Mouse (Mus musculus) liver, postnatal 0 days (tissue): ENCODE measurements around the gene Hsd17b12.

Source experiments
- CTCF ChIP-seq: sonication (generic); IDR thresholded peaks from 2 replicates; pipeline ENCODE4 v1.5.1; 2016; ENCODE audit warnings: antibody characterized with exemption, low read depth
- EP300 ChIP-seq: IDR thresholded peaks from 2 replicates; pipeline ENCODE4 v1.6.1; 2016; ENCODE audit warnings: antibody characterized with exemption, low read depth, mild to moderate bottlenecking

GRCm38 (mm10) chr2:94066540-94067135, 91.1 kb downstream of the Hsd17b12 start:
- TF ChIP-seq CTCF (no peak), EP300 (no peak)
